Mouse (Mus musculus) cerebellum, adult 11 months (tissue): ENCODE results near the gene Capns2.
"Not testable (repeated sequence)": the region's sequence is repeated elsewhere in the genome, so short reads cannot be mapped to it uniquely, and the experiment has no call there.

Source experiments
- DNase-seq: peaks from one replicate; pipeline ENCODE4 v3.0.0; 2022

Capns2 gene

DNA sequence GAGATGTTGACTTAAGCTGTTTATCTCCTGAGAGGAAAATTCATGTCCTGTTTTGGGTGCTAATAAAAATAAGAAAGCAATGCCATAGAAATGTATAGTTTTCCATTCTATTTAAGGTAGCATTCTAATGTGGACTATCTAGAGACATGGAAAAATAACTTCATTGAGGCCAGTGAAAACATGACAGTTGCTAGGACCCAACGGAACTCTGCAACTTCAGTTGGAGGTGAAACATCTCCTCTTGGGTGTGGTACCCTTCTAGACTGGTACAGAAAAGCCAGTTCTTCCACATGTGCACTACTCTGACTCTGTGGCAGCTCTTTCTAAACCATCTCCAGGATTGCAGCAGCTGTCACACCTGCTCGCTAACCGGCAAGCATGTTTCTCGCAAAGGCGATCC lies at the start of gene Capns2:
Gene Capns2 (plus strand): TSS at position 301 of the 400 bp plus-strand sequence.
- DNase-seq, result no peak

DNA sequence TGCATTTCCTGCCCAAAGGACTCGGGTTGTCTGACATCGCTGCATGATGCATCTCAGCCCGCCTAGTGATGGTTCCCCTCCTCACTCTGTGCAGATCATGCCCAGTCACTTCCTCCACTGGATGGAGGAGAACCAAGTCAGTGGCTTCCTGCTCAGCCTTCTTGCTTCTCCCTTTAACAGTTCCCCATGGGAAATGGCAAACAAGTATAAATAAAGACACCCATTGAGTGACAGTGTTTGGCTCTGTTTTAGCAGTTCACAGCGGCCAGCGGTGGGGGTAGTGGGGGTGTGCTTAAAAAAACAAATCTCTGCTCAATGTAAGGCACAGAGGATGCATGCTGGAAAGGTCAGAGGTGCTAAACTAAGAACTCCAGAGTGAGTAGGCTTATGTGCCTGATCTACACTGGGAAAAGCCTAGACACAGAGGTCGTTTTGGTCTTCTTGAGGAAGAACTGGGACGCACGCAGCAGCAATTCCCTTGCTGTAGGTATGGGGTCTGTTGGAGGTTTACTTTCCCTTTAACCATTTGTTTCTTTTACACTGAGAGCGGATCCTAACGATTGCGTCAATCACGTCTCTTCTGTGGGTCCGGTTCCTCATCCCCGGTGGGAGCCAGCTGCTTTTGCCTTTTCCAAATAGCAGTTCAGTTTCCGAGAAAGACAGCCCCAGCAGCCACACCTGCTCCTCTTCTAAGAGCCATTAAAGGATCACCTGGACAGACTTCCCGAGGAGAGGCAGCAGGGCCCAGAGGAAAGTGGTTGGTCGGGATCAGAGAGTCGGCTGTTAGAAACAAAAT lies 47.8 kb upstream of the Capns2 start:
- DNase-seq, result no peak

DNA sequence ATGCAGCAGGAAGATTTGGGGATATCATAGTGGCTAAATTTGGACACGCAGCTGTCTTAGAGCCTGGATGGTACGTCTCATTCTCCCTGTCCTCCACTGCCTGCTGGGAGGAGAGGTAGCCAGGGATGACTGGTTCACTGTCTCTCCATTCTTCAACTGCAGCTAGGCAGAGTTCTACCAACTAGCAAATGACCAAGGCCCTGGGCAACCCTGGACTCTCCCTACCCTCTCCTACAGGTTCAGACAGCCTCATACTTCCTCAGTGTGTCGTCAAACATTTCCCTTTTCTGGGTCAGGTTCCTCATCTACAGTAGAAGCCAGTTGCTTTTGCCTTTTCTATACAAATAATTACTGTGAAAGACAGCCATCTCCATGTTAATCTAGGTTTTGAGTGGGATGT lies 46.5 kb upstream of the Capns2 start:
- no peak for DNase-seq

DNA sequence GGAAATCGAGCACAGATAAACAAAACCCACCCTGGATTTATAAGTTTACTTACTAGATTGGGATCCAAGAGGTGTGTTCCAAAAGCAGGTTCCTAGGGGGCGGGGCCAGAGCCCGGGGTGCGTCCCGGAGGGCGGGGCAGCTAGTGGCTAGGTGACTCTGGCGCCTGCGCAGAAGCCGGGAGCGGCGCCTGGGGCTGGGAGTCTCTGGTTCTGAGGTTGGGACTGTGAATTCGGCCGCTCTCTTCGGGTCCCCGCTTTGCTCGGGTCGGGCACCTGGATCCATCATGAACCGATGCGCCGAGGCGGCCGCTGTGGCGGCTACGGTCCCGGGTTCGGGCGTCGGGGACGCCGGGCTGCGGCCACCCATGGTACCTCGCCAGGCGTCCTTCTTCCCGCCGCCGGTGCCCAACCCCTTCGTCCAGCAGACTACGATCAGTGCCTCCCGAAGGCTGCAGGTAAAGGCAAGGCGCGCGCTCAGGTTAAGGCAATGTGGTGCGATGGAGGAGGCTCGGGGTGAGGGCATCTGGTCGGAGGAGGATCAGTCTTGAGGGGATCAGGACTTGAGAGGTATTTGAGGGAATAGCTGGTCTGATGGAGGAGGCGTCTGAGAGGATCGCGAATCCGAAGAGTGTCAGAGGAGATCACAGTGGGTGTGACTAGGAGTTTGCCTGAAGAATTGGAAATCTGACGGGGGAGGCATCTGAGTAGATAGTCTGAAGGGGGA lies 45.9 kb upstream of the Capns2 start, which contains the start of gene Lpcat2:
Gene Lpcat2 (plus strand): TSS at position 169 of the 724 bp plus-strand sequence.
- no peak for DNase-seq

DNA sequence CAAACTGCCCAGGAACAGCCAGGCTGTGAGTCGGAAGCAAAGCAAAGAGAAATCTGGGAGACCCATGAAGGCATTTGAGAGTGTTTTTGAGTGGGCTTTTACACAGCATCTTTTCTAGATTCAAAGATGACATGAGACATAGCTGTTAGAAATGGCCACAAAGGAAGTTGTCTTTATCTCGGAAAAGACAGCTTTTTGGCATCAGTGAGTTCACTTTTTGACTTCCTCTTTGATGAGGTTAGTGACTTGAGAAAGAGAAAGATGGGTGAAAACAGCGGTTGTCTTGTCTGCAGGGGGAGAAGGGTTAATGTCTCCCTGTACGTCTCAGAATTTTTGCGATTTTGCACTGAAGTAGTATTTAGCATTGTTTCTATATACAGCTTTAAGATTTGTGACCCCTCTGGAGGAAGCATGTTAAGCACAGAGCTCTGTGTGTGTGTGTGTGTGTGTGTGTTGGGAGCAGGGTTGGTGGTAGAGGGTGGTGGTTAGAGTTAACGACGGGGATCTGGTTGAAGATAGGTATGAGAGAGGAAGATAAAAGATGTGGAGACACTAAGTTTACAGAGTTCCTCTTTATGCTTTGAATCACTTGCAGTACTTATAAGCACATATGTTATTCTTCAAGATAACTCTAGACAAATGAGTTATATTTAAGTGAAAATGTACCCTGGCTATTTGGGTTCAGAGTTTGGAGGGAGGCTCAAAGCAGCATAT lies 44.8 kb upstream of the Capns2 start:
- no peak for DNase-seq

DNA sequence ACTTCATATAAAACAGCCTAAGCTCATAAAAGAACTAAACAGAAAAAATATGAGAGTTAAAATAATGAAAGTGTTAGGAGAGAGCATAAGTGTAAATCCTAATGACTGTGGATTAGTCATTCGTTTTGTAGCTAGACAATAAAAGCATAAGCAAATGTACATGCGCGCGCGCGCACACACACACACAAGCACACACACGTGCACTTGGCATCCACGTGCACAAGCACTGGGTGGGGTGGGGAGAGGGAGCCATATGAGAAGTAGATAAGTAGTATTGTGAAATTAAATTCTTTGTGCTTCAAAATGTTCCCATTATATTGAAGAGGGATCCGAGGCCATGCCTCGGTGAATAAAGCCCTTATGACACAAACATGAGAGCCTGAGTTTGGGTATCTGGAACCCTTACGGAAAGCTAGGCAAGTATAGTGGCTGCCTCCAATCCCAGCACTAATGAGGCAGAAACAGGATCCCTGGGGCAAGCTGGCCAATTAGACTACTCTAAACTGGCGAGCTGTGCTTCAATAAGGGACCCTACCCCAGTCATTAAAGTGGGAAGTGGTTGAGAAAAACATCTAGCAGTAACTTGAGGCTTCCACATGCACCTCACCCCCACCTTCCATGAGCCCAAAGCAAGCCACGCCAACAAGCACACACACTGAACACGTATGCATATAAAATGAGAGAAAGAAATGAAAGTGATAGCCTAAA lies 42.6 kb upstream of the Capns2 start:
- no peak for DNase-seq

DNA sequence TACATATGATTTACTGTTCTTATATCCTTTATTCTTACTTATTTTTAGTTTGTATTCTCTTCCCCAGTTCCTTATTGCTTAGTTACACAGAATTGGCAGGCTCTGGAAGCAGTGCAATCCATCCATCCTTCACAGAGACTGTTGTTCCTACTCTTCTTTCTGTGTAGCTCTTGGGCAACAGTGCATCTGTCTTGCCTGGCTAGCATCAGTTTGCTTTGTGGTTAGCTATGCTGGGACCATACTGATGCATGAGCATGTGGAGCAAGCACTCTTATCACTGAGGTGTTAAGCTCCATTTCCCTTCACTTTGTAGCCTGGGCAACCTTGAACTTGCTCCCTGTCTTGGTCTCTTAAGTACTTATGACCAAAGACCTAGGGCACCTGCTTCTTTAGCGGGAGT lies 39.2 kb upstream of the Capns2 start:
- DNase-seq, result no peak

DNA sequence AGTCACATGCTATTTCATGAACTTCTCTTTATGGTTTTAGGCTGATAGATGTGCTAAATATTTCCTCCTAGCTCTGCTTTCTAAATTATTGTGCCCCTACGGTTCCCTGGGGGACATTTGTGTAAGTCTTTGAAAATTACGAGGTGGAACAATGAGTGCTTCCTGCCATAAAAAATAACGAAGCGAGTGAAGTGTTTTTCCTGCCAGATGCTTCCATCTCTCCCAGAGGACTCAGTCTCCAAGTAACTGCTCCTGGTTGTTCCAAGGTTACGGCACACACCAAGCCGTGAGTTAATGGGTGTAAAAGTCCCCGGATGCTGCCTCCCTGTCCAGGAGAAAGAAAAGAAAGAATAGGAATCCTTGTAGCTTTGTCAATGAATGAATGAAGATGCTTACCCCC lies 30.9 kb upstream of the Capns2 start:
- no peak for DNase-seq

DNA sequence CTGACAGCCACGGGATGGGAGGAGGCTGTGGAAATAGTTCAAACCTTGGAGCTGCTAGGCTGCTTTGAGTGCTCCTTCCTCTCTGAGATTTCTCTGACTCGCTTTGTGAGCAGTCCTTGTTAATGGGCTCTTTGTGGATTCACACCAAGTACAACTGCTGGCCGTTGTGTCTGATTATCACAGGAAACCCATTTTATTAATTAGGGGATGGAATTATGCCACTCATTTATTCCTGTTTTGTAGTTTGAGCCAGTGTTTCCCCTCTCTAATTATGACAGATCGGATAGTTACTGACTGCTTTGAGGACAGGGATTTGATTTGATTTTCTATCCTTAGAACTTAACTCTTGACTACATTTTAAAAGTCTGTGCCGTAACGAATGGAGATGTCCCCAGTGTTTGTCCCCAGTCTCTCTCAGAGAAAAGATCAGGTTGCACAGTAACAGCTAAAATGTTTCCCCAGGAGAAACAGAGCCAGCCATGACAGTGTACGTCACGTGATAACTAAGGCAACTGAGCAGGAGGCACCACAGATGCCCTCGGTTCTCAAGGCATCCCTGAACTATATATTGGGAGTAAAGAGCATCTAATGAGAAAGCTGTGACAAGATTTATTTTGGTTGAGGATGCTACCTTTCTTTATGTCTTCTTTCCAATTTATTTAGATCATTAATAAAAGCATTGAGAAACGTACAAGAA lies 29.0 kb upstream of the Capns2 start:
- DNase-seq, result no peak

DNA sequence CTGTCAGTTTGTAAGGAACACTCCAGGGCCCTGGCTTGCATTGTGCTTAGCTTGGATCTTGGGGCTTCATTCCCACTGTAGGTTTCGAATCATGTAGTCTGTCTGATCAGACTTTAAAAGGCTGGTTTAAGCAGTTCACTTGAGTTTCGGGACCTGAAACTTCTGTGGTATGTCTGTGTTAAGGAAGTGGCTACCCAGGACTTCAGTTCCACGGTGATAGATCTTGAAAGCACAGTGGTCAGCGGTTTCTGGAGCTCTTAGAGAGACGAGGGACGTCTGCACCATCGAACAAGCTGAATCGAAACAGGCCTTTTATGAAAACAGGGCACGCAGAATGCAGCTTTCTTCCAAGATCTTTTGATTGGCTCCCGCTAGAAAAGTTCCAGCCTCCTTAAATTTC lies 25.4 kb upstream of the Capns2 start:
- no peak for DNase-seq

DNA sequence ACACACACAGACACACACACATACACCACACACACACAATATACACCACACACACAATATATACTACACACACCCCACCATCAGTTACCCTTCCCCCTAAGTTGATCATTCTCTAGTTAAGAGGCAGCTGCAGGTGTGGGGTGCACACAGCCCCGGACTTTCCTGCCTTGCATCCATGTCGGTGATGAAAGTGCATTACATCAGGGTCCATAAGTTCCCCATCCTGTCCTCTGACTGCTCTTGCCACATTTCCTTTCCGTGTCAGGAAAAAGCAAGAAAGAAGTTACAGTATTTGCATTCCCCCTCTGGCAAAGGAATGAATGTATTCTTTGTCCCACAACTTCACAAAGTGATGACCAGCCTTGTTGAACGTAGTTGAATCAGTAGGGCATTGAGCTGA lies 20.0 kb upstream of the Capns2 start:
- no peak for DNase-seq

DNA sequence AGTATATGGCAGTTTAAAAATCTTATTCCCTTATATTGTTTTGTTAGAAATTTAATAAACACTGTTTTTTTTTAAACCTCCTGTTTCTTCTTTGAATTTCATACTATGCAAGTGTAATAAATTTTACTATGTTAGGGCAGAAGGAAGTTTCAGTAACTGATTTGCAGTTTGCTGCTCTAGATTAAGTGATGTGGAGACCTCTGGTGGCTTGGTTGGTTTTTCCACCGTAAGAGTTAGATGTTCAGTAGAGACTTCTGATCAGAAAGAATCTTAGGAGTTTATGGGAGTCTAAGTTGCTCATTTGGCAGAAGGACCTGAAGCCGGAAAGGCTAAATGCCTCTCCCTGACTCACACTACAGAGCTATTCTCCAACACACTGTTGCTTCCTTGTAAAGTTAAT lies 17.4 kb upstream of the Capns2 start:
- no peak for DNase-seq

DNA sequence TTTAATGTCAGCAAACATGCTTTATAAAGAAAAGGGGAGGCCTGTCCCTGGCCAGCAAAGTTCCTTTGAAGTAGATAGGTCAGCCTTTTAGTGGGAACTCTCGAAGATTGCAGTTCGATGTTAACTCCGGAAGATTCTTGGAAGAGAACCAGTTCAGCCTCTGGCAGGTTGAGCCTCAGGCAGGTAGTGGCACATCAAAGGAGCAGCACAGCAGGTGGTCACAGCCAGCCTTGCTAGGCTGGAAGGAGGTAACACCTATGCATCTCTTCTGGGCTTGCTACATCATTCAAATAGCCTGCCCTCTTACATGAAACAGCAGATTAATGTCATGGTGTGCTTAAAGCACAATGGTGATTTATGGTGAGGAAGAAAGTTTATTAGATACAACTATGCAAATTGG lies 9.0 kb upstream of the Capns2 start:
- not testable (repeated sequence) for DNase-seq

DNA sequence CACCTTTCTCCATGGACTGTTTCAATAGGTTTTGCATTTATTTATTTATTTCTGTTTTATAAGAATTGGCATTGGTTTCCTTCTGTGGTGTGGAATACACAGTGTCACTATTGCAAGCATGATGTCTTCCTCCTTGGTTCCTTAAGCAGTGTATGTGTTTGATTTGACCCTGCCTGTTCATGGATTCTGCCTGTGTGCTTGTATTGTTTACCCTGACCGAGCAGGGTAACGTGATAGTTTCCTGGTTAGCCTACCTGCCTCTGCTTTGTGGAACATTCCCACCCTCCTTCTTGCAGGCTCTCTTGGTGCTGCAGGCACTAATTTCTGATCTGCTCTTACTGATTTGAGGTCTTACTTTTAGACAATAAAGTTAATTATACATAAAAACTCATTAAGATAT lies 7.3 kb upstream of the Capns2 start:
- DNase-seq, result no peak

DNA sequence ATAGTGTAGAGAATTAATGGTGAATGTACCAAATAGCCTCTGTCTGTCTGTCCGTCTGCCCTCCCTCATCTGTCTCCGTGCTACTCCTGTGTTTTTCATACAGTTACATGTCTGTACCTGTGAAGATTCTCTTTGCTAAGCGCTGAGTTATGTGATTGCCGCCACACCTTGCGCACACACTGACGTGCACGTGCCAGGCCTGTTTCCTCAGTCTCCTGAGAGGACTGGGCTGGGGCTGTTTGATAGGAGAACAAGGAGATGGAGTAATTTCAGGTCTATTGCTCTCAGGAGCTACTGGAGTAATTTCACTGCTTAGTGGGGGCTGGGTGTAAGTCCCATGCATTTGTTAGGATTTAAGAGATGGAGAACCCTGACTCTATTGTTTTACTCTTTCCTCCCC lies 6.2 kb upstream of the Capns2 start:
- no peak for DNase-seq

DNA sequence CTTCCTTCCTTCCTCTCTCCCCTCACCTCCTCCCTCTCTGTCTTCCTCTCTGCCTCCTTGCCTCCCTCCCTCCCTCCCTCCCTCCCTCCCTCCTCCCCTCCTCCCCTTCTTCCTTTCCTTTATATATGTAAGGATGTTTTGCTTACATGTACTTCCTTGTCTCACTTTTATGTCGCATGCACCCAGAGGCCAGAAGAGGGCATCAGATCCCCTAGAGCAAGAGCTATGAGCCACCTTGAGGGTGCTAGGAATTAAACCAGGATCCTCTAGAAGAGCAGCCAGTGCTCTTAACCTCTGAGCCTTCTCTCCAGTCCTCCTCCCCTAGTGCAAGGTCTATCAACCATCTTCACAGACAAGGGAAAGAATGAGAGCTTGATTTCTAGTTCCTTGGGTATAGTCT lies 5.2 kb upstream of the Capns2 start:
- DNase-seq, result no peak

DNA sequence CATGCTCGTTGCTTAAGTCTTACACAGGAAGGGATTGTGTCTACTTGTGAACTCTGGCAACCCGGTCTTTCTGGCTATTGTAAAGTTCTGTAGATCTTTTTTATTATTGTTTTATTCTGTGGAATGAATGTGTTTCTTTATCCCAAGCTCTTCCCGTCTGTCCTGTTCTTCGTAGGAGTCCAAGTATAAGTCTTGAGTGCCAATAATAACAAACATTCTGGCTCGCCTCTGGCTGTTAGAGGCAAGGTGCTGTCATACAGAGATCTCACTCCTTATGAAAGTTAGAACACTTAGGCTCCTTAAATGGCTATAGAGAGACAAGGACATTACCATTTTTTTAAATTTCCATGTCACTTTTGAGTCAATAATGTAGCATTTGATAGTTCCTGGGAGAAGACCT lies 4.6 kb upstream of the Capns2 start:
- no peak for DNase-seq

DNA sequence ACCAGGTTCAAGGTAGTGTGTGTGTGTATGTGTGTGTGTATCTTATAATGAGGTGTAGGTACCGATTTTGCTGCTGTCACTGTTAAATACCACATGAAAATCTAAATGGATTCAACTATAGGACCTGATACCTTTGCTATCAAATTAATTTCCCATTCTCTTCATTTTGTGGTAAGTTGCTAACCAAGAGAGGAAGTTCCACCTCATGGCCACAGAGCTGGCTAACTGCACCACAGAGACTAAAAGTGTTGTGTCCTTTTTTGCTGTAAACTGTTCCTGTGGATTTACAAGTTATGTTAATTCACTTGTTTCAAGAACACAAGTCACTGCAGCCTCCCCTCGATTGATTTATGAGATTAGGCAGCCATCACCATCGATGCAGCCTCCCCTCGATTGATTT lies 3.4 kb upstream of the Capns2 start:
- DNase-seq, result no peak

DNA sequence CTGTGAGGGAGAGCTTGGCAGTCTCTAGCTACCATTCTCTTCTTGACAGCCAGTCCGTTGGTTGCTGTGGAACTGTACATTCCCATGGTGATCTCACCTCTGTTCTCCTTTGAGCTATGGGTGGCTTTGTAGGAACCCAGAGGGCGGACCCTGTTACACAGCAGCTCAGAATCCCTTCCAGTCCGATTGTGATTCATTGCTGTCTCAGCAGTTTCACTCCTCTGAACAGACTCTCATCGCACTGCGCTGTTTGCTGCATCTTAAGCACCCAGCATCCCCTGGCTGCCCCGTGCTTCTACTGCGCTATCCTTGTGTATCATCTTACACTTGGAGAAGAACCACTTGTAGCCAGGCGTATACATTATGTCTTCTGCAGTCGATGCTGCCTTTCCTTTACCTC lies 1.6 kb upstream of the Capns2 start:
- no peak for DNase-seq

DNA sequence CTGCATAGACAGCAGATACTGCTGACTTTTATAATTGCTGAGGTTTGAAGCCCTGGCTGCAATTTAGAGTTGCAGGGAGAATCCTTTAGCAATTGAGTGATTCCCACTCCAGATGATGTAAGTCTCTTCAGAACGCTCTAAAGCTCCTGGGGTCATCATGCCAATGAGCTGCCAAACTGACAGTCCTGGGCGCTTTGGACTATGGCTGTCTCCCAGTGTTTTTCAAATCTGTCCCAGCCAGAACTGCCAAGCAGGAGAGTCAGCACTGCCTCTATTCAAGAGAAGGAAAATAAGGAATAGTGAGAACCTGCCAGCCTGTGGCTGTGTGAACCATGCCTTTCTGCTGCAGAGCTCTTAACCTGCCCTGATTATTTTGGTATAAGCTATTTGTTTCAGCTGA lies 1.8 kb downstream of the Capns2 start:
- no peak for DNase-seq

DNA sequence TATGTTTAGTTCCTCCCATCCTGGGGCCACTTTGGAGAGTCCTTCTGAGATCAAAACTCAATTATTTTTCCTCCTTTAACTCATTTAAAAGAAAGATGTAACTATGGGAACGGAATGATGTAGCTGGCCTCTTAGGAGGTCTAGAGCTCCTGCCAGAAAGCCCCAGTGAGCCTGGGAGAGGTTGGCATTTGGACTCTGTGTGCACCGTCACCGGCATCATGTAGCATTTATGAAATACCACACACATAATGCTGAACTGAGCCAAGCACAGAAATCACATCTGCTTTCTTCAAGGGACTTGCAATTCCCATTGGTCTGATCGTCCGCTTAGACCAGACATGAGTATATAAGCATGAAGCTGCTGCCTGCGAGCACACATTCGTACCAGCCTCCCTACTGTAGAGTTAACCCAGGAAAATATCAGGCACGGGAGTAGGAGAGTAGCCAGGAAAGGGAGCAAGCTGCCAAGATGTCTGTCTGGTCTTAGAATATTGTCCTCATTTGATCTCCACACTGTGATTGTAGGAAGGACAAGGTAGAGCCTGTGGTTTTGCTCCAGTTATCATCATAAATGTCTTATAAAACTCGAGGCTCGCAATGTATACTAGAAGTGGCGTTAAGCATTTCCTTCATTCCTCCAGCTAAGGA lies 2.4 kb downstream of the Capns2 start:
- no peak for DNase-seq

DNA sequence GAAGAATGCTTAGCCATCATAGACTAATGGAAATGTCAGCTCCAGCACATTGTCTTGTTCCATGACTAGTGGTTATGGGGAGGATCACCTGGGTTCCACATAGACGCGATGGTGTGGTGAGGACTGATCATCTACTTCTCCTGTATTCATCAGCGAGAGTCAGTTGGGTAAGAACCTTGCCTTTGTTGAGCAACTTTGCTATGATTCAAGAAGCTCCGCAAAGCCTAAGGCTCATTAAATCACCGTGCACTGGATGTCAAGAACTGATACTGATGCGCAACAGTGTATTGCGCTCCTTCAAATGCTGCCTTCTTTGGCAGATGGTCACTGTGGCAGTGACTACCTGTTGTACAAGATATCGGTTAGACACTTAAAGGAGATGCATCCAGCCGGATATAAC lies 5.3 kb downstream of the Capns2 start:
- no peak for DNase-seq
